Mouse (Mus musculus) midbrain, embryonic 13.5 days (tissue): ENCODE data around the gene Gm7978. TPM values are rescaled to one million over a fixed set of nuclear protein-coding genes. Genes with fewer than 3 reads are reported as not detected.
"Not testable (repeated sequence)": the region's sequence is repeated elsewhere in the genome, so short reads cannot be mapped to it uniquely, and the experiment has no call there.

Source experiments
- ATAC-seq: fragments of 200-750 bp; cut with Nextera tagmentation; 2 replicates; pipeline ENCODE4 v1.8.0; 2017; ENCODE audit warnings: mild to moderate bottlenecking, moderate TSS enrichment, moderate library complexity
- H3K27ac ChIP-seq: fragments of 300-500 bp; sonication (generic); 2 replicates; pipeline ENCODE4 v1.5.1; 2015; ENCODE audit warnings: inconsistent platforms, mild to moderate bottlenecking, moderate library complexity
- H3K27me3 ChIP-seq: fragments of 300-500 bp; sonication (generic); 2 replicates; pipeline ENCODE4 v1.6.1; 2015; ENCODE audit warnings: mild to moderate bottlenecking, inconsistent platforms
- H3K36me3 ChIP-seq: fragments of 300-500 bp; sonication (generic); 2 replicates; pipeline ENCODE4 v1.6.1; 2015; ENCODE audit warnings: mild to moderate bottlenecking, inconsistent platforms
- H3K4me1 ChIP-seq: fragments of 300-500 bp; sonication (generic); replicated peaks from 2 replicates; pipeline ENCODE4 v1.6.1; 2015; ENCODE audit warnings: inconsistent platforms
- H3K4me2 ChIP-seq: fragments of 300-500 bp; sonication (generic); replicated peaks from 2 replicates; pipeline ENCODE4 v1.6.1; 2015; ENCODE audit warnings: moderate library complexity, mild to moderate bottlenecking, inconsistent platforms
- H3K4me3 ChIP-seq: fragments of 300-500 bp; sonication (generic); replicated peaks from 2 replicates; pipeline ENCODE4 v1.5.1; 2015; ENCODE audit warnings: mild to moderate bottlenecking, inconsistent platforms
- H3K9ac ChIP-seq: fragments of 300-500 bp; sonication (generic); replicated peaks from 2 replicates; pipeline ENCODE4 v1.6.1; 2015; ENCODE audit warnings: mild to moderate bottlenecking, inconsistent platforms
- H3K9me3 ChIP-seq: fragments of 300-500 bp; sonication (generic); 2 replicates; pipeline ENCODE4 v1.6.1; 2016; ENCODE audit warnings: mild to moderate bottlenecking, inconsistent platforms
- WGBS: fragments of 180-500 bp; shearing (Covaris S2); methylation state at CpG from one replicate; pipeline ENCODE4 v1.1.7; 2015; 5-methylcytosine and 5-hydroxymethylcytosine counted together
- polyA plus RNA-seq: library from polyadenylated mRNA; unstranded; fragments of >200 nt; fragmentation: Nextera tagmentation; extraction: Ambion mirVana; gene quantifications from 2 replicates; pipeline ENCODE4 v1.2.1, GENCODE M21; 2015

Gene Gm7978
- polyA plus RNA-seq = not detected in 2 replicates

- not testable (repeated sequence) for H3K27ac ChIP-seq, ATAC-seq, H3K4me2 ChIP-seq, H3K4me1 ChIP-seq, H3K36me3 ChIP-seq, H3K9ac ChIP-seq, H3K9me3 ChIP-seq, H3K27me3 ChIP-seq, H3K4me3 ChIP-seq
- WGBS = no CpG with 5 or more reads among the region's 1 CpGs
Observed at GRCm38 (mm10) chr5:95736073-95736472, at the start of gene Gm7978. Gene Gm7978, minus strand, starts transcription at chr5:95736173.

DNA sequence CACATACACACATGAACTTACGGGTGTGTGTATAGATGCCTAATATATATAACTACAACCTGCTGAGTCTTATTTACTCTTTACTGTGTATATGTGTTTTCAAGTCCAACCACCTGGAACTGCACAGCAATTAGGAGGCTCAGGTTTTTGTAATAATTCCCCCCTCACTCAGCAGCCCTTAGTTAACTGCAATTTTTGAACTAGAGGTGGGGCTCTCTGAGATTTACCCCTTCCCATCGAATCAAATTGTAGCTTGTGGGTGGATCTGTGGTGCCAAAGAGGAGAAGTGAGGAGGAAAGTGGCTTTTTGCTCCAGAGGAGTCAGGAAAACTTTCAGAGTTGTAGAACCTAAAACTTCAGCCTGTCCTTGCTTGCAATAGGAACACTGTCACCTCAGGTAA, 39.7 kb upstream of the Gm7978 start, which contains the start of gene E330014E10Rik:
TSS of gene E330014E10Rik (plus strand) at position 301 of the 400 bp plus-strand sequence.
- H3K27me3 ChIP-seq, H3K9me3 ChIP-seq, H3K4me2 ChIP-seq, H3K9ac ChIP-seq, H3K4me3 ChIP-seq, ATAC-seq, H3K36me3 ChIP-seq, H3K27ac ChIP-seq, H3K4me1 ChIP-seq: not testable (repeated sequence)
- WGBS = no CpG with 5 or more reads among the region's 2 CpGs

DNA sequence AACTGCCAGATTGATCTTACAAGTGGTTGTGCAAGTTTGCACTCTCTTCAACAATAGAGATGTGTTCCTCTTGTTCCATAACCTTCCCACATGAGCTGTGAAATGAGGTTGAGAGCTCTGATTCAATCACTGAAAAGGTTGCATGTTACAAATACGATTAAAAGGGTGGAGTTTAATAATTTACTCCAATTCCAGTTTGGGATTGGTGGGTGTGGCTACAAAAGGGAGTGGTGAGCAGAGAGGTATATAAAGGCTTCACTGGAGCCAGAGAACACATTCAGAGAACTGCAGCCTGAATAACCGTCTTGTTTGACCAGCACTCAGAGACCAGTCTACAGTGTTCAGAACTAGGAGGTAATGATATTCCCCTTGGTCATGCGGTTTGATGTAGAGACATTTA, 5.7 kb upstream of the Gm7978 start, which contains the start of gene Gm7982:
TSS of gene Gm7982 (plus strand) at position 301 of the 400 bp plus-strand sequence.
- H3K27ac ChIP-seq, H3K4me3 ChIP-seq, ATAC-seq, H3K4me2 ChIP-seq, H3K9me3 ChIP-seq, H3K9ac ChIP-seq, H3K4me1 ChIP-seq, H3K36me3 ChIP-seq, H3K27me3 ChIP-seq: not testable (repeated sequence)
- no CpG with 5 or more reads among the region's 3 CpGs for WGBS

Other genes starting within 250 kb of the Gm7978 start
- not detected in 2 replicates for gene Gm3286, start 225.4 kb downstream of the Gm7978 start, polyA plus RNA-seq
- gene Gm7971, start 141.3 kb downstream of the Gm7978 start, polyA plus RNA-seq = not detected in 2 replicates
- gene Gm7982, start 5.8 kb upstream of the Gm7978 start, polyA plus RNA-seq = not detected in 2 replicates
- gene E330014E10Rik, start 39.8 kb upstream of the Gm7978 start, polyA plus RNA-seq = not detected in 2 replicates
- not detected in 2 replicates for gene Cxcl13, start 220.8 kb upstream of the Gm7978 start, polyA plus RNA-seq